Mouse (Mus musculus) spleen, embryonic (tissue): ENCODE data around the gene Tcp10c.
"Not testable (repeated sequence)": the region's sequence is repeated elsewhere in the genome, so short reads cannot be mapped to it uniquely, and the experiment has no call there.

Experiments used
- CTCF ChIA-PET: fragments of 350-600 bp; sonication (Branson Sonifier 250); formaldehyde crosslinking; loops from one replicate; lab custom pipeline; 2022; lab: Charles Lee

Tcp10c gene

DNA sequence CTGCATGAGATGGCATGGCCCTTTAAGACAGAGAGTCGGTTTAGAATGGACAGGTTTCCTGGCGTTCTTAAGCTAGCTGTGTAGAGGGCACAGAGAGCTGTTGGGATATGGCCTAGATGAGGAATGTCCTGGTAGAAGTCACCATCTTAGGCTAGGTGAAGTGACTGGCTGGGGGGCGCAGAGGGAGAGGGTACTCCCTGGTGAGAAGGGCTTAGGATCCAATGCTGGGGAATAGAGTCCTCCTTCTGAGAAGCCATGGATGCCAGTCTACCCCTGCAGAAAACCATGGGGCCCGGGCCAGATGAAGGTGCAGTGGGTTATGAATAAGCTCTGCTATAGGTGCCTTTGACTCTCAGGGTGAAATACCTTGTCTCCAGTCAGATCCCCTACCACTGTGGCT is at the start of gene Tcp10c:
Tcp10c (plus strand) TSS at position 52 of the 400 bp plus-strand sequence.
- CTCF ChIA-PET = not testable (repeated sequence)

DNA sequence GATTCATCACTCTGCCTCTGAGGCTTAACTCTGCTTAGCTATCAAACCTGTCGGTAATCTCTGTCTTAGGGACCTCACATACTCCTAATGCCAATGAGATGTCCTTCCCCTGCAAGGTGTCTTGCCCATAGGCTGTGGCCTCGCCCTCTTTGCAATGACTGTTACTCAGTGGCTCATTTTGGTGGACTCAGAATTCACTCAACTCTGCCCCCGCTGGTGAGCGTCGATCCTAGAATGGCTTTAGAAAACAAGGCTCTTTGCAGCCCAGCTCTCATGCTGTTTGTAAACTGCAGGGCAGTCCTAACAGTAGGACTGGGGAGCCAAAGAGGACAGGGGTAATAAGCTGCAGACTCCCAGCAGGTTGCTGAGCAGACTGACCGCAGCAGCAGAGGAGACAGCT is 46.5 kb upstream of the Tcp10c start:
- CTCF ChIA-PET = not testable (repeated sequence)

DNA sequence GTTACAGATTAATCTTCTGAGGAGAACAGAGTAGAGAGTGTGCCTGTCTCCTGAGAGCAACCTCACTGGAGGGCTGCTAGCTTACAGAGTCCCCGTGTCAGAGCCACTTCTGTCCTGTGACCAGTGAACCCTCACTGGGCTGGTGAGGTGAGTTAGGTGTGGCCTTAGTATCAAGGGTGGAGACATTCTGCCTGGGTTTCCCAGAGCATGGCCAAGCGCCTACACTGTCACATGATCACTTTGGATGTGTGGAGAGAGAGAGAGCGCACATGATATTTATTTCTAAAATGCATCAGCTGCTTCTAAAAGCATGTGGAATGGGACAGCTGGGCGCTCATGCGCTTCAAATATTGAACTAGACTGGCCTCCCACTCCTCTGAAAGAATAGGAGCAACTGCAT is 46.0 kb upstream of the Tcp10c start:
- CTCF ChIA-PET = not testable (repeated sequence)

DNA sequence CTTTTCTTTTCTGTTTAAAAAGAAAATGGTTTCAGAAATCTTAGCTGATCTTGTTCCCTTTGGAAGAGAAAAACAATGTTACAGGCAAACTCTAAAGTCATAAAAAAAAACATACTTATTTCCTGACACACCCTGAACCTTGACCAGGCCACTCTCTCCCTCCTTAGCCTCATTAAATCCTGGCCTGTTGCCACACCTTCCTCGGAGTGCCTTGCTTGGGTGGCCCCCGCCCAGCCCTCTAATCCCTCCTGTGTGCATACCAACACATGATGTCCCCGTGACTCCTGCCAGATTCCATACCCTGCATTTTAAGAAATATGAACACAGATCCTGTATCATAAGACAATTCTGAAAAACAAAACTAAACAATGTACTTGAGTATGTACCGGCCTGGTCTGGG is 45.6 kb upstream of the Tcp10c start:
- CTCF ChIA-PET = not testable (repeated sequence)

DNA sequence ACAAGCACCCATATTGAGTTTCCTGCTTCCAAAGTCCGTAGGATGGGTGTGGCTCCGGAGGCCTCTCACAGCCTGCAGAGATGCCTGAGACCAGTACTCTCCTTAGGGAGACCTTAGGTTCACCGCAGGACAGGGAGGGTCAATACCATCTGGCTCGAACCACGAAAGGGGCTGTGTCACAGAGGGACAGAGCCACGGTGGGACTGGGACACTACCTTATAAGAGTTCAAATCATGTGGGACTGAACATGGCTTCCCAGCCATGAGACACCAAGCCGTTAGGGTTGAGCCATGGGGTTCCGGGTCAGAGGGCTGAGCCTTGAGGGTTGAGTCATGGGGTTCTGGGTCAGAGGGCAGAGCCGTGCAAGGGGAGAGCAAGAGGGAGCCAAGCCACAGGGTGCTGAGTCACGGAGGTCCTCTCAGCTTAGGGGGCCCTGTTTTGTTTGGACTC is 45.2 kb upstream of the Tcp10c start:
- CTCF ChIA-PET = not testable (repeated sequence)

DNA sequence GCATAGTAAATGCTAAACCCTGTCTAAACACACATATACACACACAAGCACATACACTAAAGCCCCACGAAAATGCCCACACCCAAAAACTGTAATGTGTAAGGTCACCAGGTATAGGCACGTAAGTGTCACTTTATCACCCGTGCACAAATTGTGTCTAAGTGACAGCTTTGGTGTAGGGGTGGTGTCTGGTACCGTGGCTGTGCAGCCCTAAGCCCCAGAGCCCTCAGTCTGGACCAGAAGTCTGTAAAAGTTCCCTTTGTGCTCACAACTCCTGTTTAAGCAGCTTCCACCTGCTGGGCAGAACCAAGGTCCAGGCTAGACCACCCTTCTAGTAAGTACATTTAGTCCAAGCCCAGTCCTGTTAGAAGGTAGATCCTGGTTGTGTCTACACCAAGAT is 24.4 kb upstream of the Tcp10c start:
- CTCF ChIA-PET = not testable (repeated sequence)

DNA sequence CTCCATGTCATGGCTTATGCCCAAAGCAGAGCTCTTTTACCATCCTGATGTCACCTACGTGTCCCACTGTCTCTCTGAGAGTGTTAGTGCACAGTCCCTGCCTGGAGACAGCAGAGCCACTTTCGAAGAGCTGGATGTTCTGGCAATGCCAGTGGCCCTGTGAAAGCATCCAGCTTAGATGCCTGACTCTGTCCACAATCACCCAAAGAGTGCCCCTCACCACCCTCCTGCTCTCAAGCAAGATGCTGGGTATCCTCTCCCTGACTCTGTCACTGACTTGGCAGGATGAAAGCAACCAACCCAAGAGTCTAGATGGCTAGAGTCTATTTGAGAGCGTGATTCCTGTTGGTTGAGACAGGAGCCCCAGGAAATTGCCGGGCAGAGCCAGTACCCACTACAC is 23.2 kb upstream of the Tcp10c start:
- CTCF ChIA-PET = interaction anchor here (0.7 kb wide), 1 partner anchor 936 kb away, joined by 3 read pairs; no protein-coding TSS in a partner anchor

DNA sequence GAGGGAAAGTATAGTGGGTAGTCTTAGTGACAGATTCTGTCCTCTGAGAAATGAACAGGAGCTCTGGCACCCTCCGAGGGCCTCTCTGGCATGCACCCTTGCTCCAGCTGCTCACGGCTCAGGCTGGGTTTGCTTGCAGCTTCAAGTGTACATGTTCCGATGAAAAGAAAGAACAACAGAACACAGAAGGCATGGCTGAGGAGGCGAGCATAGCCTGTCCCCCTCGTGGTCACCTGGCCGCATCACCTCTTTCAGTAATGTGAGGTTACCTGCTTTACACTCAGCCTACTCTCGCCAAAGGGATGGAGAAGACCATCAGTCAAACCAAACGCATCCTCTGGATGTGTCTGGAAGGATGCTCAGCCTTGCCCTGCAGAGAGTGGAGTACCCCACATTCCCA is 21.9 kb upstream of the Tcp10c start:
- CTCF ChIA-PET = not testable (repeated sequence)

DNA sequence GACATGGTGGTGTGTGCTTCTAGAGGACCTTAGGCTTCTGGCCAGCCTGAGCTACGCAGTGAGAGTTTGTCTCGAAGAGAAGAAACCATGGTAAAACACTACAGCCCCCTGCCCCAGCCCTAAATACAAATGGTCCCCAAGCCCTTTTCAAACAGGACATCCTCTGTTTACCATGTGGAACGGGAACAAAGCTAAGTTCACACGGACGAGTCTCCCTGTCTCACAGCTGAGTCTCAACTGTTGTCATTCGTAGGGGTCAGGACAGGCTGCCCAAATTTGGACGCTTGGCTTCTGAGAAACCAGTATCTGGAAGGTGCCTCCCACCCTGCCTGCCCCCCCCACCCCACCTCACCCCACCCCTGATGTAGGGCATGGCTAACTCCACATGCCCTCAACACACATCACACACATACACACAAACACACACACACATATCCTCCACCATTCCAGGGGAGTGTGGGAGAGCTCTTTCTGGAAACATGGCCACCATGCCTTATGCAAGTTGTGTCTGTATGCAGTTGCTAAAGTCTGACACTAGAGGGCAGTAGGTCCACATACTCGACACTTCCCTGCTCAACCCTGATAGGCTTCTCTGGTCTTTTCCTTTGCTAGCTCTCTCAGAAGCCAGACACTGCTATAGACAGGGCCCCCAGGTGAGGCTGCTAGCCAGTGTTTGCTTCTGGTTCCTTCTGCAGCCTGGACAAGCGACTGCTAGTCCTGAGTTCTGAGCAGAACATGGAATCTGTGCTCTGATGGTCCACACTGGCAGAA is 17.2 kb upstream of the Tcp10c start:
- CTCF ChIA-PET = not testable (repeated sequence)

DNA sequence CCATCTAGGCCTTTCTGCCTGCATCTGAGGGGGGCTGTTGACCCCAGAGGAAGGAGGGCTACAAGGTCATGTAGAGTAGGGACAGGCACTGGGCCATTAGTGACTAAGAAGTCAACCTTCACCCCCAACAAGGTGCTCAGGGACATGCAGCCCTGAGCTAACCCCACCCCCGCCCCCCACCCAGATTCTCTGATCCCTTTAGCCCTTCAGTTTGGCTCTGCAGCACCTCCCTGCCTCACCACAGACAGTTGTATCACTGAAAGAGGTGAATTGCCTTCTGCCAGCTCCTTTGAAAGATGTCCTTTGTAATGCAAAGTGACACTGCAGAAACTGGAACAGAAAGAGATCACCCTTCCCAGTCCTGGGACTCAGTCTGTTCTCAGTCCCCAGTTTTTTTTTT is 16.4 kb upstream of the Tcp10c start:
- CTCF ChIA-PET = not testable (repeated sequence)

DNA sequence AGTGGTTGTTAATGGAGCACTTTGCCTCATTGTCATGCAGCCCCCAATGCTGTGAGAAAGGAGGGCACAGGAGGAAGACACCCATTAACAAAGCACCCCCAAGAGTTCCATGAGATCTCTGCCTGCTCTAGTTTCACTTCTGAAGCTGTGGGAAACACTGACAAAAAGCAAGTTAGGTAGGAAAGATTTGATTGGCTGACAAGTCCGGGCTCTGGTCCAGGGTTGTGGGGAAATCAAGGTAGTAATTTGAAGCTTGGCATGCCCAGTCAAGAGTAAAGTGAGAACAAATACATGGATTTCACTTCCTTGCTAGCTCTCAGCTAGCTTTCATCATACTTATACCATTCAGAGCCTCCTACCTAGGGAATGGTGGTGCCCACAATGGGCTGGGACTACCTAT is 14.3 kb upstream of the Tcp10c start:
- CTCF ChIA-PET = not testable (repeated sequence)

DNA sequence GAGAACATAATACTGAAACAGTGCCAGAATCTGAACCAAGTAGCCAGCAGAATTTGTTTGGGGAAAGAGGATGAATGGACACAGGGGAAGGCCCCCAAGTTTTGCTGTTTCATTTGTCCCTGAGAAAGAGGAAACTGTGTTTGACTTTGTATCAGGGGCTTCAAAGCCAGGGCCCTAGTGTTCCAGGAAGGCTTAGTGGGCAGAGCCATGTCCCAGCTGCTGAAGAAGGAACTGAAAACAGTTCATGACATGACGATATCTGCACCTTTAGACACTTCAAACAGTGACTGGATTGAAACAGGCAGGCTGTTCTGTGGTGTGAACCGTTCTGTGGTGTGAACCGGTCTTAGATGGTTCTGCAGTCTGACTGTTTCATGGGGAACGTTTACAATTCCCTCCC is 8.4 kb upstream of the Tcp10c start:
- CTCF ChIA-PET = not testable (repeated sequence)

DNA sequence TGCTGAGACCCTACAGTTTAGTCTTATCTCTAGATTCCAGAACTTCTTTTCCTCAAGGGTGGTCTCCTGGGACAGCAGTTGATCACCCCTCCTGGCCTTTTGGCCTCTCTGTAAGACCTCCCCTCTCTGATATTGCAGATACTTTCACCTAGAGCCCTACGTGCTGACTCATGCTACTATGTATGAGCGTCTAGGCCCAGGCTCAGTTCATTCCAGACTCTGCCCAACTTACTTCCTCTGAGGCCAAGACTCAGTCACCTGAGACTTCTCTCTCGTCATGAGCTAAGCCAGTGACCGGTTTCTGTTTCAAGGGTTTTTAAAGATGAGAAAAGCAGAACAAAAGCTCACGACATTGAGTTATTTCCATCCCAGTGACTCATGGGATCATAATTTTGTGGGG is 4.8 kb upstream of the Tcp10c start:
- CTCF ChIA-PET = not testable (repeated sequence)

DNA sequence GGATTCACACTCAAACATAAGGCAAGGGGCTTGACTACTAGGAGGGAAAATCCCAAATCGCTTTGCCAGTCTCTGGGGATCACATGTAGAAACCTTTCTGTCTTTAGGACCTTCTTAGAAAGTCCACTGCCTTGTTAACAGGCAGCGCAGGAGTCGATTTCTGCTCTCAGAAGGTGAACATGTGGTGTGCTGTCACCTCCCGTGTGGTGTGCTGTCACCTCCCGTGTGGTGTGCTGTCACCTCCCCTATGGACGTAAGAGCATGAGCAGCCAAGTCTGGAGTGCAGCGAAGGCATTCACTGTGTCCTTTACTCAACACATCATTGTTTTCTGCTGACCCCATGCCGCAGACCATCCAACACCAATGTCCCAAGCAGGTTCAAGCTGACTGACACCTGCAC is 1.1 kb upstream of the Tcp10c start:
- CTCF ChIA-PET = not testable (repeated sequence)

DNA sequence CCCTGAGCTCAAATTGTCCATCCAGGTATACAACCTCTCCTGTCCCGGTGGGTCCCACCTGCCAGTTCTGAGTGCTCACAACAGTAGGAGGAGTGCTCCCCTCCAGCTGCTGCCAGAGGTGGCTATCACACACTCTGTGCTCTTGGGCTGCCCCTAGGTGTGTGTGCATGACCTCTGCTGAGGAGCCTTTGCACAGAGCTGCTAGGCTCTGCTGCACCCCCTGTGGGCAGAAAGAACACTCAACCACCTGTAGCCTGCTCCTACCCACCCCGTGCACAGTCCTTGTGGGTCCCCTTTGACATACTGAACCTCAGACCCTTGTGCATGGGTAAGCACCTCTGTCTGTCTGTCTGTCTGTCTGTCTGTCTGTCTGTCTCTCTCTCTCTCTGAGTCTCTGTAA is 8.1 kb downstream of the Tcp10c start:
- CTCF ChIA-PET = not testable (repeated sequence)

DNA sequence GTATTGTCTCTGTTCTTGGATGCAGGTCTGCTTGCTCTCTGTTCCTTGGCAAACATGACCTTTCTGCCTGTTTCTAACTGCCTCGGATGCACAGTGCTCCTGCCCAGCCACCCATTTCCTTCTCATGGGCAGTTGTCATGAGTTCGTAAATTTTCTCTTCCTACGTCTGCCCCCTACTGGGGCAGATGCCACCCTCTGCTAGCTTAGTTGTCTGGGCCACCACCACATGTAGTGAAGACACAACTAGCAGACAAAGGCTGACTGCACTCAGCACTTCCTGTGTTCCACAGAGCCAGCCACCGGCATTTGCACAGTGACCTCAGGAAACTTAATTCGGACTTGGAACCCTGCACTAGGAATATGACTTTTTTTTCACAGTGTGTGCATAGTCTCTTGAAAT is 9.4 kb downstream of the Tcp10c start:
- CTCF ChIA-PET = not testable (repeated sequence)

DNA sequence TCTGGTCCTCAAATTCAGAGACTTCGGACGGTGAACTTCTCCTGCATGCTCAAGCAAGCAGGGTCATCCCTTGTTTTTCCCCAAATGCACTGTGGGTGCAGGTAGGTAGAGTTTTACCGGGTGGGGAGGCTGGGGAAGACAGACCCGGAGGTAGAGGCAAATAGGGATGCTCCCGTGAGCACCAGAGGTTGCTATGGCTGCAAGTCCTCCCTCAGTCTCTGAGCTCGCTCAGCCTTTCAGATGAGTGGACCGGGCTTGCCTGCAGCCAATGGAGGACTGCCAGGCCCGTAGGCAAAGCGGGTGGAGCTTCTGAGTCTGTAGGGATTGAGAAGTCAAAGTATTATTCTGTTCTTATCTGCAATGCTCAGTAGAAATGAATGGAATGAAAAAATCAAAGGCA is 9.8 kb downstream of the Tcp10c start:
- CTCF ChIA-PET = not testable (repeated sequence)

DNA sequence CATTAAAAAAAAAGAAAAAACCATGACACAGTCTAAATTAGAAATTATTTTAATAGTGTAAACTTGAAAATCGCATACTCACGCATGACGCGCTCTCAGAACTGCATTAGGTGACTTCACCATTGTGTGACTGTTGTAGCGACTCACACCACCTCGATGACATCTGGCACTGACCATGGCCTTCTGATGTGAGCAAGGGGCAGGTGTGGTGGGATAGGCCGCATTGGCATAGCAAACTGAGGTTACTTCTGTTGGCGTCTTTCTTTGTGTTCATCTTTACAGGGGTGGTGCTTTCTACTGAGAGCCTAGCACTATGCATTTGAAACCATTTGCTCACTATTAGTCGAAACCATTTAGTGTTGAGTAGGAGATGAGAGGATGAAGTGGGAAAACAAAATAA is 12.8 kb downstream of the Tcp10c start:
- CTCF ChIA-PET = not testable (repeated sequence)

DNA sequence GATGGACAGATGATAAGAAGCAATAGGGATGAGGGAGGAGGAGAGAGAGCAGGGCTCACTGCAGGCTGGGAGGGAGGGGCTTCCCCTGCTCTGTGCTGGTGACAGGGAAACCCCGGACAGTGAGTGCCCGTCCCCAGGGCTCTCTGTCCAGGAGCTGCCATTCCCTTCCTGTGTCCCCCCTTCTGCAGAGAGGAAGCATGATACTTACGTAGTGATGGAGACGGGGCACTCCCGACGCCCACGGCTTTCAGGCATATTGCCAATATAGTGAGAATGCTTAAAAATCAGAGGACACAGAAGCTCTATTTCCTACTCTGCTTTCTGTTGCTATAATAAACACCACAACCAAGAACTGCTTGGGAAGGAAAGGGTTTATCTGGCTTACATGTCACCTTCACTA is 14.3 kb downstream of the Tcp10c start:
- CTCF ChIA-PET = not testable (repeated sequence)

DNA sequence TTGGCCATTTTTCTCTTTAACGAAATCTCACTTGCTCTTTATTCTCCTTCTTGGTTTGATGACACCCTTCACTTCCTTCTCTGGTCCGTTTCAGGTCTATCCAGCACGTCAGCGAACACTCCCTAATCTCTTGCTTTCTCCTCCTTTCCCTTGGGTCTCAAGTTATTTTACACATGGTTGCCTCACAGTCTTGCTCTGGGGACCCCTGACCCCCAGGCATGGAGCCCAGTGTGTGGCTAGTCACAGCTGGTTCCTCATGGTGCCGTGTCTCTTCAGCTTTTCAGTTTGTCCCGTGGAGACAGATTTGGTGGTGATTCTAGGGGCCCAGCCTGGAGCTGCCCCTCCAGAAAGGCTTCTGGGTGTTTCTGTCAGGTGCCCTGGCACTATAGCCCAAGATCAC is 16.4 kb downstream of the Tcp10c start:
- CTCF ChIA-PET = not testable (repeated sequence)

DNA sequence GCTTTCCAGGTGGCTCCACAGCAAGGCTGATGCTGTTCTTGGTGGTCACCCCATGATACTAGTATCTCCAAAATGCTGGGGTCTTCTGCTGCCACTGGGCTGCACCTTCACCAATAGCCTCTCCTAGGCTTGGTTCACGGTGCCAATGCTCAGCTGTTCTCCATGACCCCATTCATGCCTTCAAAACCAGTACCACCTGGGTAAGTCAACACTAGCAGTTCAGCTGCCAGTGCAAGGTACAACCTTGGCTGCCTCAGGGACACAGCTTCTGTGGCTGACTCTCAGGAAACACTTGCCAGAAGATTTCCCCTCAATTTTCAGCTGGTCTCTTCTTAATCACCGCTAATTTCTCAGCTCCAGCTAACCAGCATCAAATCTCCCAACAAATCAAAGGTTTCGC is 24.0 kb downstream of the Tcp10c start:
- CTCF ChIA-PET = not testable (repeated sequence)

DNA sequence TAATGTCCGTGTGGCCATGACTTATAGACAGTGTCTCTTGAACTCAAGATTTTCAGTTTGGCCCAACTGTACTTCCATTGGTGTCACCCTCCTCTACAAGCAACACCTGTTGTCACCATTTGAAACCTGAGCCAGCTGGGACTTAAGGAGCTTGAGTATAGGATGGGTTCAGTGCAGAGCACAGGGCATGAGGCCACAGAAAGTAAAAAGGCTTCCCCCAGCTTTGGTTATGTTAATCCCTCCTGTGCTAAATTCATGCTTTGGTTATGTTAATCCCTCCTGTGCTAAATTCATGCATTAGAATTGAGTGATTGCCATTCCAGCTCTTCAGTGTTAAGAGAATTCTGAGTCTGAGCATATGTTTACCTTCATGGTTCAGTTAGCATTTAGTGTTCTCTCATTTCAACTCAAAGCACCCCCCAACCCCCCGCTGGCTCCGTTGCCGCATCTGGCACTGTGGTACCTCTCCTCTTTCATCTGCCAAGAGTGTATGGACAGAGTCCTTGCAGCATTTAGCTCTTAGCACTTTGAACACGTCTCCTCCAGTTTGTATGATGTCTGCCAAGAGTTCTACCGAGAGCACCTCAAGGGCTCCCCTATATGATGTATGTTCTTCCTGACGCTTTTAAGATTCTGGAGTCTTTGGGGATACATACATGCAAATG is 25.7 kb downstream of the Tcp10c start:
- CTCF ChIA-PET = not testable (repeated sequence)

DNA sequence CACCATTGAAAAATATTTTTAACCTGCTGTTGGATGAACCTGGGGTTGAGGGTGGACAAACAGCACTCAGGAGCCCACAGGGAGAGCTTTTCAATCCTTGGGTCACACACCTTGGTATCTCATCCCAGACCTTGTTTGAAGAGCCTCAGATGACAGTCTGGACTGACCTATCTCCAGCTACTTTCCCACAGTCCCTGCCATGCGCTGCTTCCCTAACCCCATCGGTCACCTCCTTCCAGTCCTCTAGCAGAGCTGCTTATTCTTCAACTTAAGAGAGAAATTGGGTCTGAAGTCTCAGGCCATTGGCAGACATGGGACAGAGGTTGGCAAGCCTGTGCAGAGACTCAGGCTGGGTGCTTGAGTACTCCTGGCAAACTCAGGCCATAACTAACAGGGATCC is 26.9 kb downstream of the Tcp10c start:
- CTCF ChIA-PET = not testable (repeated sequence)
